Mouse (Mus musculus) heart, adult 18-20 months (tissue): ENCODE measurements around the gene Gramd1b. TPM values are rescaled to one million over a fixed set of nuclear protein-coding genes. Genes with fewer than 3 reads are reported as not detected.
A peak's percentile ranks its signal among the peaks of the same experiment; 100 is the strongest.

ENCODE experiments used
- DNase-seq, 2 experiments: peaks; one replicate each; pipeline ENCODE4 v3.0.0; 2021 to 2022; ENCODE audit warnings: mixed read lengths in 1 of 2
- total RNA-seq, 2 experiments: library from RNA; stranded (reverse); gene quantifications; 2 replicates each; pipeline ENCODE4 v1.2.3; 2021

Gramd1b gene
- total RNA-seq, 2 experiments from 2014 or later: 14.7 to 16.7 TPM

- no peak for DNase-seq
Observed at GRCm38 (mm10) chr9:40458559-40459303, 72.5 kb downstream of the Gramd1b start.

GRCm38 (mm10) chr9:40457448-40457847 lies 73.7 kb downstream of the Gramd1b start:
- DNase-seq: peak in 1 of 2 experiments; percentile 37

- peak; percentile 45 to 59 for DNase-seq
Observed at GRCm38 (mm10) chr9:40456191-40456590, 75.0 kb downstream of the Gramd1b start.

GRCm38 (mm10) chr9:40455336-40456185 lies 75.6 kb downstream of the Gramd1b start:
- peak; percentile 70 to 74 for DNase-seq

GRCm38 (mm10) chr9:40455020-40455335 lies 76.2 kb downstream of the Gramd1b start:
- no peak for DNase-seq

GRCm38 (mm10) chr9:40453889-40454288 lies 77.3 kb downstream of the Gramd1b start:
- no peak for DNase-seq

- DNase-seq: no peak
Observed at GRCm38 (mm10) chr9:40452208-40452607, 79.0 kb downstream of the Gramd1b start.

- DNase-seq: no peak
Observed at GRCm38 (mm10) chr9:40450776-40451175, 80.4 kb downstream of the Gramd1b start.

GRCm38 (mm10) chr9:40450417-40450714 lies 80.8 kb downstream of the Gramd1b start:
- DNase-seq: no peak

GRCm38 (mm10) chr9:40449610-40450416 lies 81.4 kb downstream of the Gramd1b start:
- DNase-seq: no peak

- no peak for DNase-seq
Observed at GRCm38 (mm10) chr9:40448646-40449243, 82.4 kb downstream of the Gramd1b start.

- DNase-seq: no peak
Observed at GRCm38 (mm10) chr9:40447265-40447664, 83.9 kb downstream of the Gramd1b start.

GRCm38 (mm10) chr9:40444961-40445360 lies 86.2 kb downstream of the Gramd1b start:
- DNase-seq: no peak

GRCm38 (mm10) chr9:40442784-40443183 lies 88.4 kb downstream of the Gramd1b start:
- DNase-seq: no peak

- no peak for DNase-seq
Observed at GRCm38 (mm10) chr9:40439973-40440687, 91.1 kb downstream of the Gramd1b start.

GRCm38 (mm10) chr9:40438731-40439526 lies 92.3 kb downstream of the Gramd1b start:
- no peak for DNase-seq

- peak; percentile 58 to 81 for DNase-seq
Observed at GRCm38 (mm10) chr9:40437891-40438290, 93.3 kb downstream of the Gramd1b start.

GRCm38 (mm10) chr9:40433286-40433685 lies 97.9 kb downstream of the Gramd1b start:
- no peak for DNase-seq

- no peak for DNase-seq
Observed at GRCm38 (mm10) chr9:40430969-40431368, 100.2 kb downstream of the Gramd1b start.

GRCm38 (mm10) chr9:40427663-40428062 lies 103.5 kb downstream of the Gramd1b start:
- DNase-seq: no peak
